Mouse (Mus musculus) liver, embryonic 11.5 days (tissue): ENCODE measurements around the gene Yif1a. TPM values are rescaled to one million over a fixed set of nuclear protein-coding genes. Genes with fewer than 3 reads are reported as not detected.

Experiments
- ATAC-seq: fragments of 200-750 bp; cut with Nextera tagmentation; replicated peaks from 2 replicates; pipeline ENCODE4 v1.8.0; 2017; ENCODE audit warnings: moderate number of reproducible peaks, mild to moderate bottlenecking, moderate TSS enrichment, moderate library complexity; ENCODE audit not compliant: low FRiP score
- DNase-seq: peaks from one replicate; pipeline ENCODE4 v3.0.0-alpha.2; 2017; ENCODE audit warnings: low spot score
- H3K27ac ChIP-seq: fragments of 300-500 bp; sonication (generic); 2 replicates; pipeline ENCODE4 v1.5.1; 2014; ENCODE audit warnings: mild to moderate bottlenecking, low read depth, low read length, control low read depth
- H3K27me3 ChIP-seq: fragments of 300-500 bp; sonication (generic); replicated peaks from 2 replicates; pipeline ENCODE4 v1.6.1; 2014; ENCODE audit warnings: low read length, mixed read lengths; ENCODE audit not compliant: control insufficient read depth, insufficient read depth
- H3K36me3 ChIP-seq: fragments of 300-500 bp; sonication (generic); 2 replicates; pipeline ENCODE4 v1.6.1; 2014; ENCODE audit warnings: mild to moderate bottlenecking, low read length, moderate library complexity, mixed read lengths; ENCODE audit not compliant: control insufficient read depth, insufficient read depth
- H3K4me1 ChIP-seq: fragments of 300-500 bp; sonication (generic); replicated peaks from 2 replicates; pipeline ENCODE4 v1.6.1; 2014; ENCODE audit warnings: low read length, mixed read lengths; ENCODE audit not compliant: control insufficient read depth, insufficient read depth
- H3K4me2 ChIP-seq: fragments of 300-500 bp; sonication (generic); 2 replicates; pipeline ENCODE4 v1.6.1; 2014; ENCODE audit warnings: mild to moderate bottlenecking, control low read depth, moderate library complexity
- H3K4me3 ChIP-seq: fragments of 300-500 bp; sonication (generic); 2 replicates; pipeline ENCODE4 v1.5.1; 2014; ENCODE audit warnings: low read depth, low read length, control low read depth
- H3K9ac ChIP-seq: fragments of 300-500 bp; sonication (generic); 2 replicates; pipeline ENCODE4 v1.6.1; 2014; ENCODE audit warnings: low read depth, low read length, control low read depth
- H3K9me3 ChIP-seq: fragments of 300-500 bp; sonication (generic); 2 replicates; pipeline ENCODE4 v1.6.1; 2016; ENCODE audit warnings: low read length, inconsistent platforms, mixed read lengths; ENCODE audit not compliant: control insufficient read depth
- WGBS: fragments of 180-500 bp; shearing (Covaris S2); extraction: QIAGEN DNeasy Blood & Tissue Kit; methylation state at CpG from one replicate; pipeline ENCODE4 v1.1.7; 2014; 5-methylcytosine and 5-hydroxymethylcytosine counted together
- polyA plus RNA-seq: library from polyadenylated mRNA; unstranded; fragments of >200 nt; fragmentation: Nextera tagmentation; extraction: Ambion mirVana; gene quantifications from 2 replicates; pipeline ENCODE4 v1.2.1, GENCODE M21; 2014

Gene Yif1a
- polyA plus RNA-seq, 1 experiment from 2014 or later = 77.8 TPM

GRCm38 (mm10) chr19:5089324-5089723 is 986 bp downstream of the Yif1a start:
- H3K27ac ChIP-seq = no peak overlapping the region
- H3K27me3 ChIP-seq = peaks cover 22% of the 10 kb centered on the region
- peak overlapping the region; percentile 88 for H3K4me2 ChIP-seq
- peaks cover 9% of the 10 kb centered on the region for H3K36me3 ChIP-seq
- H3K4me1 ChIP-seq = peaks cover 20% of the 10 kb centered on the region
- no peaks in the 10 kb centered on the region for H3K9me3 ChIP-seq
- H3K4me3 ChIP-seq = peak overlapping the region; percentile 79
- 87% methylated on average over 4 of the region's 4 CpGs for WGBS
- ATAC-seq = no peak
- no peak for DNase-seq
- H3K9ac ChIP-seq = no peak overlapping the region; the same call in 1 of the 2 replicates

GRCm38 (mm10) chr19:5092083-5092482 is 3.7 kb downstream of the Yif1a start:
- ATAC-seq (no peak), DNase-seq (no peak)
- 89% methylated on average over 10 of the region's 10 CpGs for WGBS
- Histone ChIP-seq H3K4me3 (no peak overlapping the region), H3K4me1 (peaks cover 32% of the 10 kb centered on the region), H3K4me2 (no peak overlapping the region), H3K9me3 (no peaks in the 10 kb centered on the region), H3K36me3 (peaks cover 9% of the 10 kb centered on the region), H3K9ac (no peak overlapping the region), H3K27ac (no peak overlapping the region), H3K27me3 (peaks cover 2% of the 10 kb centered on the region; the same call in 1 of the 2 replicates)

GRCm38 (mm10) chr19:5093481-5094242 is 5.3 kb downstream of the Yif1a start:
- H3K4me1 ChIP-seq = peaks cover 41% of the 10 kb centered on the region
- H3K9me3 ChIP-seq = no peaks in the 10 kb centered on the region
- H3K36me3 ChIP-seq = peaks cover 9% of the 10 kb centered on the region
- ATAC-seq (no peak), DNase-seq (peak; percentile 30)
- 73% methylated on average over 12 of the region's 12 CpGs for WGBS
- 0 out of 2 replicates have a peak overlapping the region, but pooled peaks have one; percentile 8 for H3K9ac ChIP-seq
- H3K4me3 ChIP-seq = no peak overlapping the region; the same call in 1 of the 2 replicates
- no peak overlapping the region for H3K4me2 ChIP-seq
- no peak overlapping the region for H3K27ac ChIP-seq
- H3K27me3 ChIP-seq = peaks cover 2% of the 10 kb centered on the region; the same call in 1 of the 2 replicates

GRCm38 (mm10) chr19:5094243-5094632 is 5.9 kb downstream of the Yif1a start:
- H3K27me3 ChIP-seq = peaks cover 2% of the 10 kb centered on the region; the same call in 1 of the 2 replicates
- DNase-seq = peak; percentile 92
- peaks cover 9% of the 10 kb centered on the region for H3K36me3 ChIP-seq
- H3K4me2 ChIP-seq = no peak overlapping the region
- WGBS = 1% methylated on average over 21 of the region's 21 CpGs
- no peak overlapping the region; the same call in 1 of the 2 replicates for H3K4me3 ChIP-seq
- peaks cover 39% of the 10 kb centered on the region for H3K4me1 ChIP-seq
- H3K9ac ChIP-seq = no peak overlapping the region
- no peaks in the 10 kb centered on the region for H3K9me3 ChIP-seq
- peak; percentile 73 for ATAC-seq
- no peak overlapping the region for H3K27ac ChIP-seq

- ATAC-seq (no peak), DNase-seq (peak; percentile 33)
- H3K9ac ChIP-seq = no peak overlapping the region
- 47% methylated on average over 11 of the region's 11 CpGs for WGBS
- H3K27me3 ChIP-seq = peaks cover 2% of the 10 kb centered on the region; the same call in 1 of the 2 replicates
- H3K4me3 ChIP-seq = no peak overlapping the region
- H3K9me3 ChIP-seq = no peaks in the 10 kb centered on the region
- H3K4me2 ChIP-seq = no peak overlapping the region
- H3K36me3 ChIP-seq = peaks cover 12% of the 10 kb centered on the region
- H3K4me1 ChIP-seq = peaks cover 38% of the 10 kb centered on the region
- H3K27ac ChIP-seq = no peak overlapping the region
Measured at GRCm38 (mm10) chr19:5094746-5095417, 6.5 kb downstream of the Yif1a start.

- peaks cover 38% of the 10 kb centered on the region for H3K4me1 ChIP-seq
- ATAC-seq (no peak), DNase-seq (no peak)
- no peaks in the 10 kb centered on the region for H3K9me3 ChIP-seq
- peaks cover 2% of the 10 kb centered on the region; the same call in 1 of the 2 replicates for H3K27me3 ChIP-seq
- no peak overlapping the region for H3K4me3 ChIP-seq
- H3K9ac ChIP-seq = no peak overlapping the region
- H3K36me3 ChIP-seq = peaks cover 7% of the 10 kb centered on the region
- 0 out of 2 replicates have a peak overlapping the region, but pooled peaks have one; percentile 12 for H3K4me2 ChIP-seq
- no peak overlapping the region for H3K27ac ChIP-seq
- WGBS = 9% methylated on average over 9 of the region's 9 CpGs
Measured at GRCm38 (mm10) chr19:5095887-5096474, 7.6 kb downstream of the Yif1a start.

GRCm38 (mm10) chr19:5097521-5098362 is 9.4 kb downstream of the Yif1a start:
- 8% methylated on average over 30 of the region's 31 CpGs for WGBS
- Histone ChIP-seq H3K4me1 (peaks cover 38% of the 10 kb centered on the region), H3K4me3 (peak overlapping the region; percentile 45), H3K27me3 (peaks cover 2% of the 10 kb centered on the region; the same call in 1 of the 2 replicates), H3K9me3 (no peaks in the 10 kb centered on the region), H3K9ac (peak overlapping the region; percentile 63), H3K27ac (no peak overlapping the region), H3K36me3 (peaks cover 14% of the 10 kb centered on the region), H3K4me2 (peak overlapping the region; percentile 90)
- DNase-seq (no peak), ATAC-seq (no peak)
